Mouse (Mus musculus) embryonic facial prominence, embryonic 10.5 days (tissue): ENCODE results near the gene Rpl31. TPM values are rescaled to one million over a fixed set of nuclear protein-coding genes. Genes with fewer than 3 reads are reported as not detected.

Experiments used
- DNase-seq: peaks from one replicate; pipeline ENCODE4 v3.0.0-alpha.2; 2017; ENCODE audit warnings: low spot score
- H3K27ac ChIP-seq: fragments of 300-500 bp; sonication (generic); replicated peaks from 2 replicates; pipeline ENCODE4 v1.5.1; 2016; ENCODE audit warnings: mild to moderate bottlenecking
- H3K27me3 ChIP-seq: fragments of 300-500 bp; sonication (generic); replicated peaks from 2 replicates; pipeline ENCODE4 v1.6.1; 2016; ENCODE audit warnings: low read depth, mild to moderate bottlenecking; ENCODE audit not compliant: poor library complexity, severe bottlenecking
- H3K36me3 ChIP-seq: fragments of 300-500 bp; sonication (generic); replicated peaks from 2 replicates; pipeline ENCODE4 v1.6.1; 2016; ENCODE audit warnings: mild to moderate bottlenecking, moderate library complexity
- H3K4me1 ChIP-seq: fragments of 300-500 bp; sonication (generic); 2 replicates; pipeline ENCODE4 v1.6.1; 2016
- H3K4me3 ChIP-seq: fragments of 300-500 bp; sonication (generic); 2 replicates; pipeline ENCODE4 v1.5.1; 2016; ENCODE audit warnings: mild to moderate bottlenecking, moderate library complexity
- H3K9me3 ChIP-seq: fragments of 300-500 bp; sonication (generic); 2 replicates; pipeline ENCODE4 v1.6.1; 2016; ENCODE audit warnings: mild to moderate bottlenecking
- WGBS: fragments of 180-500 bp; shearing (Covaris S2); methylation state at CpG from one replicate; pipeline ENCODE4 v1.1.7; 2016; 5-methylcytosine and 5-hydroxymethylcytosine counted together
- polyA plus RNA-seq: library from polyadenylated mRNA; unstranded; fragments of >200 nt; fragmentation: Nextera tagmentation; extraction: Ambion mirVana; gene quantifications from 2 replicates; pipeline ENCODE4 v1.2.1, GENCODE M21; 2016

The Rpl31 gene
- polyA plus RNA-seq, result 487 and 499 TPM in 2 replicates

DNA sequence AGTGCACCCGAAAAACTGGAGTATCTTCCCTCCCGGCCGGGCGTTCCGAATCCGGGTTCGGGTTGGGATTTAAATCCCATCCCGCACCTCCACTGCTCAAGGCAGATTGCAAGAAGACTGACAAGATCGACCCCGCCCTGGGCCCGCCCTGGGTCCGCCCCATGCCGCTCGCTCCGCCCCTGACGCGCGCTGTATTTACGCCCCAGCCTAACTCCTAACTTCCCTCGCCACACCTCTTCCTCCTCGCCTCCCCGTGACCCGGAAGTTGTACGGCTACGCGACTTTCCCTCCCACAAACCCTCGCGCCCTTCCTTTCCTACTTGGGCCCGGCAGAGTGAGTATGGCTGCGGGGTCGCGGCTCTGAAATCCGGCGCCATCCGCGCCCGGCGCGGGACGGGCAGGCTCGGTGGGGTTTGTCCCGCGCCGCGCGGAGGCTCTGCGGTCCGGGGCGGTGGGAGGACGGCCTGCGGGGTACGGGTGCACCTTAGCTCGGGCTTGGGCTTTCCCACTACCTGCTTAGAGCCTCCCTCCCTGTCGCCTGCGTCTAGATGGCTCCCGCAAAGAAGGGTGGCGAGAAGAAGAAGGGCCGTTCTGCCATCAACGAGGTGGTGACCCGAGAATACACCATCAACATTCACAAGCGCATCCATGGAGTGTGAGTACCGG, at the start of gene Rpl31:
Gene Rpl31 (plus strand): TSS at position 242 of the 666 bp plus-strand sequence.
- under 1% methylated on average over 62 of the region's 62 CpGs for WGBS
- no peaks in the 10 kb centered on the region for H3K27me3 ChIP-seq
- peaks cover 39% of the 10 kb centered on the region for H3K36me3 ChIP-seq
- H3K27ac ChIP-seq, result peak within 1 kb of the TSS; percentile 98
- DNase-seq, result peak; percentile 98
- H3K4me1 ChIP-seq, result peaks cover 22% of the 10 kb centered on the region
- no peaks in the 10 kb centered on the region for H3K9me3 ChIP-seq
- H3K4me3 ChIP-seq, result peak within 1 kb of the TSS; percentile 78

DNA sequence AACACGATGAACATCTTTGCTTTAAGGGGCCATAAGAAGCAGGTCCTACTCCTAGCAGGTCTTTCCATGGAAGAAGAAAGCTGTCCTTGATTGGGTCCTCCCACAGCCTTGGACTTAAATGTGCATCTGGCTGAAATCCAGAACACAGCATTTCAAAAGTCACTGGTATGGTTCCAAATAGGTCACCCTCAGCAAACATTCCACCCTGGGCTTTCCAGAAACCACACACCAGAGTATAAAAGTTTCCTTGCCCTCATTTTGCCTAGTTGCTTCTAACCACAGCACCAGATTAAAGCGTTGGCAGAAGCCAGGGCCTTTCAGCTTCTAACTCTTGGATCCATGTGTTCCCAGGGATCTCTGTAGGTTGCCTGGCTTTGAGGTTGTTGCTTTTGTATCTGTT, 49.7 kb upstream of the Rpl31 start:
- WGBS, result 82% methylated on average over 2 of the region's 2 CpGs
- H3K27ac ChIP-seq, result no peak overlapping the region
- no peak for DNase-seq
- H3K27me3 ChIP-seq, result no peaks in the 10 kb centered on the region
- peaks cover 5% of the 10 kb centered on the region; the same call in 1 of the 2 replicates for H3K4me1 ChIP-seq
- H3K36me3 ChIP-seq, result no peaks in the 10 kb centered on the region
- no peaks in the 10 kb centered on the region for H3K9me3 ChIP-seq
- H3K4me3 ChIP-seq, result no peak overlapping the region

DNA sequence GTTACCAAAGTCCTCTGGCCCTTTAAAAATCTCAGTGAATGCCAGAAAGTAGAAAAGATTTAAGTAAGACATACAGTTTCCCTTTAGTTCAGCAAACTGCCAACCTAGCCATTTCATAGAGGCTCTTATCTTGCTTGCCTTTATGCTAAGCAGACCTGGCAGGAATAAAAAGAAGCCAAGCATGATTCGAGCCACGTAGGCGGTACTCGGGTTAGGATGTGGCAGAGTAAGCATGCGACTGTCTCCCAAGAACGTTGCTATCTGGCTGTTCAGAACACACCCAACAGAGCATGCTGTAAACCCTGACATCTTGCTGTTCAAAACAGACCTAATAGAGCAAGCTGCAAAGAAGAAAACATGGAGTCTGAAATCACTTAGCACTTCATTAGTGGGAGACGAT, 48.8 kb upstream of the Rpl31 start:
- no peak overlapping the region for H3K27ac ChIP-seq
- no peak overlapping the region for H3K4me3 ChIP-seq
- H3K4me1 ChIP-seq, result no peaks in the 10 kb centered on the region
- H3K27me3 ChIP-seq, result no peaks in the 10 kb centered on the region
- DNase-seq, result no peak
- no peaks in the 10 kb centered on the region for H3K36me3 ChIP-seq
- no peaks in the 10 kb centered on the region for H3K9me3 ChIP-seq
- WGBS, result 90% methylated on average over 7 of the region's 7 CpGs

DNA sequence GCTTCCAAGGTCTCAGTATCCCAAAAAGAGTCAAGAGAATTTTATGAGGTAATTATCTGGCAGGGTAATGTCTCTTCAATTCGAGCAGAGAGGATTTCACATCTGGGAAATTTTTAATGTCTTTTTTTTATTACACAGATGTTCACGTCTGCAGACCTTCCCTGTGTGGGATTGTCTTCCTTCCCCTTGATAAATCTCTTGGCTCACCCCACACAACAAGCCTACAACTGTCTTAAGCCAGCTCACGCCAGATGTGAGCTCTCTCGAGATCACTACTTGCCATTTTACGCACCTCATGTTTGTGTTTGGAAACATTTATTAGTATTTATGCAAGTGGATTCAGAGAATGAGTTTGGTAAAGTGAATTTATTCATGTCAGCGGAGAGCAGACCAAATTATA, 45.7 kb upstream of the Rpl31 start:
- Histone ChIP-seq H3K36me3 (no peaks in the 10 kb centered on the region), H3K27me3 (no peaks in the 10 kb centered on the region), H3K27ac (no peak overlapping the region), H3K4me3 (no peak overlapping the region), H3K9me3 (no peaks in the 10 kb centered on the region), H3K4me1 (no peaks in the 10 kb centered on the region)
- WGBS, result 85% methylated on average over 6 of the region's 6 CpGs
- DNase-seq, result no peak

DNA sequence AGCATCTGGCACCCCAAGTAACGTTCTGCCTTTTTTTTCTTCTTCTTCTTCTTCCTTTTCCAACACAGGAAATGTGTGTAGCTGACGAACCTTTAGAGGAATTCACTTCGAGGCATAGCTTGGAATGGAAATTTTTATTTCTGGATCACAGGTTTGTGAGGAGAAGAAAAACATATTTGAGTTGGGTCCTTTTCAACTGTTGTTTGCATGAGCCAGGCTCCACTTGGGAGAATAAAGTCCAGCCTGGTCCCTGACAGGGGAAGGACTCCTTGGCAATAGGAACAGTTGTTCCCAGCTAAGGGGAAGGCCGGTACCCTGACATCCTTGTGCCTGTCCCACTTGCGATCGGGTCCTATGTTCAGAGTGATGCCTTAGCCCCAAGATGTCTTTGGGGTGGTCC, 42.4 kb upstream of the Rpl31 start:
- Histone ChIP-seq H3K4me1 (no peaks in the 10 kb centered on the region), H3K36me3 (no peaks in the 10 kb centered on the region), H3K4me3 (no peak overlapping the region), H3K27ac (no peak overlapping the region), H3K9me3 (no peaks in the 10 kb centered on the region), H3K27me3 (no peaks in the 10 kb centered on the region)
- no peak for DNase-seq
- WGBS, result 87% methylated on average over 6 of the region's 6 CpGs

DNA sequence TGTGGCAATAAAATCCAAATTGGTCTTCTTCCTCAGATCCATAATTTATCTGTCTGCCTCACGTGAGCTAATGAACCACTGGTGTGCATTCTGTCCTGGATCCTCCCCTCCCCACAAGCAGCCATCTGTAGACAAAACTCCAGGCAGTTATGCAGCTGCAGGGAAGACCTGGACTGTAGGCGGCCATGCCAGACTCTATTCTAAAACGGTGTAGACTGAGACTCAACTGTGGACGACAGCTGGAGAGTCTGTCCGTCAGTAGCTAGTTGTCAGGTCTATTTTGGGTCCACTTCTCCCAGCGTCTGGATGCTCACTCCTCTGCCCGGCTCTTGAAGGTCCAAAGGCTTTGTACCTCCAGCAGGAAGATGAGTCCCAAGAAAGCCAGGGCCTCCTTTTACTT, 40.1 kb upstream of the Rpl31 start:
- DNase-seq, result no peak
- H3K27ac ChIP-seq, result no peak overlapping the region
- no peaks in the 10 kb centered on the region for H3K36me3 ChIP-seq
- H3K4me1 ChIP-seq, result no peaks in the 10 kb centered on the region
- no peaks in the 10 kb centered on the region for H3K9me3 ChIP-seq
- H3K4me3 ChIP-seq, result no peak overlapping the region
- WGBS, result 82% methylated on average over 7 of the region's 7 CpGs
- no peaks in the 10 kb centered on the region for H3K27me3 ChIP-seq

DNA sequence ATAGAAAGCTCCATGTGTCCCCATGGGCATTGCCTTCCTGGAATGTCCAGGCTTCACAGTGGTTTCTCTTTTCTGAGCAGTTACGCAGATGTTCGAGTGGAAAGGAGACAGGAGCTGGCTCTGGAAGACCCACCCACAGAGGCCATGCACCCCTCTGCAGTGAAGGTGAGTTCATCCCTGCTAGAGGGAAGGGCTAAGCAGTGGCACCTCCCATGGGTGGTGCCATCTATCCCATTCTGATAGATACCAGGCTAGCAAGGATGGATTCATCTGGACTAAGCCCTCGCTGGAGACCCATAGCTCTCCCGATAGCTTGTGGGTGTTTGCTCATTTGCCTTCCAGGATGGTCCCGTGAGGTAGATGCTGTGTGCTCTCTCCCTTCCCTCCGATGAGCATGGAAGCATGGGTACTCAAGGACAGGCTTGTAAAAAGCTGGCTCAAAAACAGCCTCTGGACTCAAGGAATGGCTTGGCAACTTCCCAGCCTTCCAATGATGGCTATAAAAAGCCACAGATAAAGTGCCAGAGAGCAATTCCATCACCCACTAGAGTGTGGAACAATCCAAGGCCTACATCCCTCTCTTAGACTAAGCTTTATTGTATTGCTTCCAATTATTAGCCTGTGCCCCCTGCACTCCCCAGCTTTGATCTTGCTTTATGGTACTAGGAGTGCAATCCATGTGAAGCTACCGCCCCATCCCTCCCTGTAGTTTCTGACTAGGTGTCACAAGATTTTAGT, 36.6 kb upstream of the Rpl31 start:
- peaks cover 18% of the 10 kb centered on the region for H3K27me3 ChIP-seq
- no peaks in the 10 kb centered on the region for H3K36me3 ChIP-seq
- DNase-seq, result no peak
- H3K4me3 ChIP-seq, result no peak overlapping the region
- H3K27ac ChIP-seq, result no peak overlapping the region
- peaks cover 7% of the 10 kb centered on the region for H3K4me1 ChIP-seq
- 90% methylated on average over 7 of the region's 7 CpGs for WGBS
- no peaks in the 10 kb centered on the region for H3K9me3 ChIP-seq

DNA sequence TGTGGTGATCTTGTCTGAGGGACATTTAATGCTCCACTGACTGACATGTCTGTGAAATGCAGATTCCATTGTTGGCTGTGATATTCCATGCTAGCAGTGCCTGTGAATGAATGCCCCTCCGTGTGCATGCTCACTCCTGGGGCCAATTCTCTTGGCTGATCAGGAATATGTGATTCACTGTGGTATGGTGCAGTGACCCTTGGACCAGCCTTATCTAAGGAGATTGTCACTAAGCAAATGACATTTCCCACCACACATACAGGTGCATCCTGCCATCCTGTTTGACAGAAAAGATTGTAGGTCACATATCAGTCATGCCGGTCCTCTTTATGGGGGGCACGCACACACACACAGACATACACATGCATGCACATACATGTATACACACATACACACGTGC, 35.2 kb upstream of the Rpl31 start:
- H3K4me1 ChIP-seq, result peaks cover 8% of the 10 kb centered on the region
- no peaks in the 10 kb centered on the region for H3K36me3 ChIP-seq
- 88% methylated on average over 4 of the region's 4 CpGs for WGBS
- H3K27ac ChIP-seq, result no peak overlapping the region
- no peak overlapping the region for H3K4me3 ChIP-seq
- no peaks in the 10 kb centered on the region for H3K9me3 ChIP-seq
- H3K27me3 ChIP-seq, result peaks cover 26% of the 10 kb centered on the region
- DNase-seq, result no peak

DNA sequence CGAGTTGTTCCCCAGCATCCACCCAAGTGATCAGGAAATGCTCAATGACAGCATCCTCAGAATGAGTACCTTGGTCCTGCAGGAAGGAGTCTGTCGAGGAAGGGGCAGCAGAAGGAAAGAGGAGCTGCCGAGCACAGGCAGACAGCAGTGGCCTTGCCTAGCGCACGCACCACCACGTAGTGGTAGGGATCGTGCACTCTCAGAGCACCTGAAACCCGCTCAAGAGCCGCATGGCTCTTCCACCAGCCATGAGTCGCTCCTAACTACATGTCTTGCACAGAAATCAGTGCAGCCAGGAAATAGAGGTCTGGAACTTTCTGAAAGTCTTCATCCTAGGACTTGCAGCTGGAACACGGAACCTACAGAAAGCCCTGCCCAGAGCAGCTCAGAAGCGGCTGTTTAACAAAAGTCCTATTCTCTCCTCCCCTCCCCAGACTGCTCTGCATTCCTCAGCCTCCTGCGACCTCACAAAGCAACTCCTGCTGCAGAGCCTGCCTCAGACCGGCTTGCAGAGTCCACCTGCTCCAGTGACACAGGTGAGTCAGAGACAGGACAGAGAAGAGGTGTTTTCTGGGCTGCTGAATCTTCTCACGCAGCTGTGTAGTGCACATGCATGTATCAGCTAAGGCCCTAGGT, 32.0 kb upstream of the Rpl31 start:
- peaks cover 26% of the 10 kb centered on the region for H3K27me3 ChIP-seq
- H3K4me1 ChIP-seq, result peaks cover 13% of the 10 kb centered on the region
- no peaks in the 10 kb centered on the region for H3K36me3 ChIP-seq
- no peaks in the 10 kb centered on the region for H3K9me3 ChIP-seq
- no peak overlapping the region for H3K4me3 ChIP-seq
- peak; percentile 27 for DNase-seq
- H3K27ac ChIP-seq, result no peak overlapping the region
- 23% methylated on average over 15 of the region's 15 CpGs for WGBS

DNA sequence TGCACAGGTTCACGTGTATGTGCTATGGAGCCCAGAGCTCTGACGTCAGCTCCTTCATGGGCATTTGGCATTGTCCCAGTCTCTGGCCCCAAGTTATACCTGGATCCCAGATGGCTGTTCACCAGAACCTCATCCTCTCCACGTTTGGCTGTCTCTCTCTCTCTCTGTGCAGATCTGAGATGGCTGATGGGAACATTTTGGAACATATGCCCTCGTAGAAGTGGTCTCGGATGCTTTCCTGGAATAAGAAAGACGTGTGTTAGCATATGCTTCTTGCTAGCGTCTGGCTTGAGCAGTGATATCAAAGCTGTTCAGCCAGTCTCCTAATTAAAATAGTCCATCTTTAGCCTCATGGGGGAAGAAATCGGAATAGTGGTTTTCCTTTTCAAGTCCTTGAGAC, 30.9 kb upstream of the Rpl31 start:
- WGBS, result 78% methylated on average over 8 of the region's 8 CpGs

DNA sequence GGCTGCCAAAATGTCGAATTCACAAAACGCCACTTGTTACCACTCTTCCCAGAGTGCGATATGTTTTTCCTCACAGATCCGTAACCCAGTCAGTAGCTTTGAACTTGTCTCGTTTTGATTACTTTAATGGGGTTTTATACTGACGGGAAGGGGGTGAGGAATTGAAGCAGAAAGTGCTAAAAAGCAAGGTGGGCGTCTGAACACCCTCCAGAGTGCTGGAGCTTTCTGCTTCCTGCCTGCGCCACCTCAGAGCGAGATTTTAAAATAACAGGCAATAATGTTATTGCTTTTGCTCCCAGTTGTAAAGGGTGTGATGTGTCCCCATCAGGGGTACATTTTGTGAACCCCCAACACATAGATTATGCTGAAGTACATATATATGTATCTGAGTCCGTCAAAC, 28.8 kb upstream of the Rpl31 start:
- DNase-seq, result no peak
- peaks cover 31% of the 10 kb centered on the region for H3K27me3 ChIP-seq
- H3K4me3 ChIP-seq, result no peak overlapping the region
- 77% methylated on average over 10 of the region's 10 CpGs for WGBS
- no peaks in the 10 kb centered on the region for H3K9me3 ChIP-seq
- H3K36me3 ChIP-seq, result no peaks in the 10 kb centered on the region
- peaks cover 13% of the 10 kb centered on the region for H3K4me1 ChIP-seq
- H3K27ac ChIP-seq, result no peak overlapping the region

More for the DNA sequence above, 30.9 kb upstream of the Rpl31 start:
- Histone ChIP-seq H3K36me3 (no peaks in the 10 kb centered on the region), H3K4me3 (no peak overlapping the region), H3K4me1 (peaks cover 13% of the 10 kb centered on the region), H3K27me3 (peaks cover 31% of the 10 kb centered on the region), H3K9me3 (no peaks in the 10 kb centered on the region), H3K27ac (no peak overlapping the region)
- no peak for DNase-seq

DNA sequence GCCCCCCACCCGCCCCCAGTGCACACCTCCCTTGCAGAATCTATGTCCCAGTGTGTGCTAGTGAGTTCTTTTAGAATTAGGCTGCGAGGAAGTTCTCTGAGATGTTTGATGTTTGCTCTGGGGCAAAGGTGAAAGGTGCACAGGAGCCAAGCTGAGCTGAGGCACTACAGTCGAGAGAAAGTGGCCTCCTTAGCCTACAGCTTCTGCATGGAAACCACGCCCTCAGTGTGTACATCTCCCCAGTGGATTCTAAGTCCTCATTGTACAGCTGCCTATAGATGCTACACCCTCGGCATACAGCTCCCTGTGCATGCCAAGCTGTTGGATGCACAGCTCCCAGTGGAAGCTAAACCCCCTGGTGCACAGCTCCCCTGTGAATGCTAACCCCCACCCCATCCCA, 28.2 kb upstream of the Rpl31 start:
- DNase-seq, result no peak
- Histone ChIP-seq H3K27me3 (peaks cover 29% of the 10 kb centered on the region), H3K27ac (no peak overlapping the region), H3K9me3 (no peaks in the 10 kb centered on the region), H3K4me3 (no peak overlapping the region), H3K36me3 (no peaks in the 10 kb centered on the region), H3K4me1 (peaks cover 13% of the 10 kb centered on the region)
- 47% methylated on average over 5 of the region's 5 CpGs for WGBS

DNA sequence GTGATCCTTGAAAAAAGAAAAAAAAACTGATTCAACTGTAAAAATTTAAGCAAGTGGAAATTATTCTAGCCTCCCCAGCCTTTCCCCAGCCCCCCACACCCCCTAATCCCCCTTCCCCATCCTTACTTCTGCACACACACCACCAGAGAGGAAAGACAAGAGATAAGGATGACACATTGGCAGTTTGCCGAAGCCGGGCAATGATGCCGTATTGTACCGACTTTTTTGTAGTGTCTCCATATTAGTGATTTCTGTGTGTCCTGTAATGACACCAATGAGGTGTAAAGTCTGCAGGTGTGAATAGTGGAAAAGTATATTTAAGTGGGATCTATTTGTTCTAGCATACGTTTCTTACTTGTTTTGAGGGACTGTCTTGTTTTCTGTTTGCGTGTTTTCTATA, 27.5 kb upstream of the Rpl31 start:
- Histone ChIP-seq H3K27me3 (peaks cover 23% of the 10 kb centered on the region), H3K27ac (no peak overlapping the region), H3K4me1 (peaks cover 13% of the 10 kb centered on the region), H3K4me3 (no peak overlapping the region), H3K36me3 (no peaks in the 10 kb centered on the region), H3K9me3 (no peaks in the 10 kb centered on the region)
- WGBS, result 83% methylated on average over 6 of the region's 6 CpGs
- DNase-seq, result no peak
